Mouse (Mus musculus): ENCODE data around the gene Shc3.

Shc3 gene

GRCm38 (mm10) chr13:51418268-51418941, 150.8 kb downstream of the Shc3 start:
- peak; percentile 98 to 99 for DNase-seq (ENCODE audit: low spot score in 2 of 2)

- DNase-seq (ENCODE audit: low spot score in 2 of 2): no peak
Observed at GRCm38 (mm10) chr13:51417796-51418195, 151.4 kb downstream of the Shc3 start.

GRCm38 (mm10) chr13:51416727-51417126, 152.5 kb downstream of the Shc3 start:
- no peak for DNase-seq (ENCODE audit: low spot score in 2 of 2)

GRCm38 (mm10) chr13:51413461-51413860, 155.8 kb downstream of the Shc3 start:
- DNase-seq (ENCODE audit: low spot score in 2 of 2): no peak

GRCm38 (mm10) chr13:51411696-51412430, 157.4 kb downstream of the Shc3 start:
- no peak for DNase-seq (ENCODE audit: low spot score in 2 of 2)

- no peak for DNase-seq (ENCODE audit: low spot score in 2 of 2)
Observed at GRCm38 (mm10) chr13:51411243-51411642, 158.0 kb downstream of the Shc3 start.

- DNase-seq (ENCODE audit: low spot score in 2 of 2): no peak
Observed at GRCm38 (mm10) chr13:51409936-51410481, 159.2 kb downstream of the Shc3 start.

- DNase-seq (ENCODE audit: low spot score in 2 of 2): no peak
Observed at GRCm38 (mm10) chr13:51408519-51409001, 160.7 kb downstream of the Shc3 start, which contains the start of gene S1pr3. S1pr3 (plus strand) TSS chr13:51408639.

GRCm38 (mm10) chr13:51407541-51408217, 161.5 kb downstream of the Shc3 start:
- no peak for DNase-seq (ENCODE audit: low spot score in 2 of 2)

- DNase-seq (ENCODE audit: low spot score in 2 of 2): no peak
Observed at GRCm38 (mm10) chr13:51405731-51406320, 163.4 kb downstream of the Shc3 start.

GRCm38 (mm10) chr13:51404566-51404965, 164.7 kb downstream of the Shc3 start:
- DNase-seq (ENCODE audit: low spot score in 2 of 2): no peak

GRCm38 (mm10) chr13:51400736-51401501, 168.3 kb downstream of the Shc3 start:
- DNase-seq (ENCODE audit: low spot score in 2 of 2): no peak

- no peak for DNase-seq (ENCODE audit: low spot score in 2 of 2)
Observed at GRCm38 (mm10) chr13:51400186-51400719, 169.0 kb downstream of the Shc3 start.

- DNase-seq (ENCODE audit: low spot score in 2 of 2): no peak
Observed at GRCm38 (mm10) chr13:51399562-51399961, 169.7 kb downstream of the Shc3 start.

GRCm38 (mm10) chr13:51397861-51398260, 171.4 kb downstream of the Shc3 start:
- no peak for DNase-seq (ENCODE audit: low spot score in 2 of 2)

- no peak for DNase-seq (ENCODE audit: low spot score in 2 of 2)
Observed at GRCm38 (mm10) chr13:51392256-51392655, 177.0 kb downstream of the Shc3 start.

- DNase-seq (ENCODE audit: low spot score in 2 of 2): no peak
Observed at GRCm38 (mm10) chr13:51391359-51391916, 177.8 kb downstream of the Shc3 start.

GRCm38 (mm10) chr13:51390398-51390797, 178.8 kb downstream of the Shc3 start:
- DNase-seq (ENCODE audit: low spot score in 2 of 2): no peak

- DNase-seq (ENCODE audit: low spot score in 2 of 2): no peak
Observed at GRCm38 (mm10) chr13:51387908-51388307, 181.3 kb downstream of the Shc3 start.

- no peak for DNase-seq (ENCODE audit: low spot score in 2 of 2)
Observed at GRCm38 (mm10) chr13:51384899-51385298, 184.3 kb downstream of the Shc3 start.
